Mouse (Mus musculus) limb, embryonic 10.5 days (tissue): ENCODE data around the gene Lactb. TPM values are rescaled to one million over a fixed set of nuclear protein-coding genes. Genes with fewer than 3 reads are reported as not detected.

Experiments
- DNase-seq: peaks from one replicate; pipeline ENCODE4 v3.0.0-alpha.2; 2017; ENCODE audit warnings: low spot score
- H3K27ac ChIP-seq: fragments of 300-500 bp; sonication (generic); 2 replicates; pipeline ENCODE4 v1.5.1; 2016; ENCODE audit warnings: mild to moderate bottlenecking
- H3K27me3 ChIP-seq: fragments of 300-500 bp; sonication (generic); 2 replicates; pipeline ENCODE4 v1.6.1; 2016; ENCODE audit warnings: low read depth, mild to moderate bottlenecking; ENCODE audit not compliant: poor library complexity, severe bottlenecking
- H3K36me3 ChIP-seq: fragments of 300-500 bp; sonication (generic); 2 replicates; pipeline ENCODE4 v1.6.1; 2016; ENCODE audit warnings: mild to moderate bottlenecking, moderate library complexity
- H3K4me1 ChIP-seq: fragments of 300-500 bp; sonication (generic); 2 replicates; pipeline ENCODE4 v1.6.1; 2016
- H3K4me3 ChIP-seq: fragments of 300-500 bp; sonication (generic); 2 replicates; pipeline ENCODE4 v1.5.1; 2016; ENCODE audit warnings: mild to moderate bottlenecking, moderate library complexity
- H3K9me3 ChIP-seq: fragments of 300-500 bp; sonication (generic); replicated peaks from 2 replicates; pipeline ENCODE4 v1.6.1; 2016; ENCODE audit warnings: mild to moderate bottlenecking
- WGBS: fragments of 180-500 bp; shearing (Covaris S2); methylation state at CpG from one replicate; pipeline ENCODE4 v1.1.7; 2016; 5-methylcytosine and 5-hydroxymethylcytosine counted together
- polyA plus RNA-seq: library from polyadenylated mRNA; unstranded; fragments of >200 nt; fragmentation: Nextera tagmentation; extraction: Ambion mirVana; gene quantifications from 2 replicates; pipeline ENCODE4 v1.2.1, GENCODE M21; 2016

Lactb gene
- polyA plus RNA-seq = 8.7 and 9.3 TPM in 2 replicates

DNA sequence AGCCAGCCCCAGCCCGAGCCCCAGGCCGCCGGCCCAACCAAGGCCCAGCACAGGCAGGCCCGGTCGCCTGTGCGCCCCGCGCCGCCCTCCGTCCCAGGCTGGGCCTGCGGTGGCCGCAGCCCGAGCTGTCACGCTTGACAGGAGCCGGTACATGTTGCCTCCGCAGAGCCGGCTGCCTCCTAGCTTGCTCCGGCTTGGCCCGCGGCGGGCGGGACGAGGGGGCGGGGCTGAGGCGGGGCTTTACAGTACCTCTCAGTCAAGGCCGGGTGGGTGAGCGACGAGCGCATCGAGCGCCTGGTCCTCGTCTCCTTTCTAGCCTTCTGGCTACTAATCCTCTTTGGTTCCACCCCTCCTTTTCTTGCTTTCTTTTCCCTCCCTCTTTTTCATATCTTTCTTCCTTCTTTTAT, at the start of gene Lactb:
Lactb (minus strand) TSS at position 246 of the 407 bp plus-strand sequence.
- peak; percentile 98 for DNase-seq
- H3K4me1 ChIP-seq = 0 out of 2 replicates have a peak, but pooled peaks cover 11% of the 10 kb centered on the region
- 2% methylated on average over 32 of the region's 32 CpGs for WGBS
- no peaks in the 10 kb centered on the region for H3K9me3 ChIP-seq
- peaks cover 10% of the 10 kb centered on the region for H3K36me3 ChIP-seq
- peak within 1 kb of the TSS; percentile 85 for H3K27ac ChIP-seq
- peak within 1 kb of the TSS; percentile 78 for H3K4me3 ChIP-seq
- H3K27me3 ChIP-seq = no peaks in the 10 kb centered on the region

- peaks cover 72% of the 10 kb centered on the region for H3K36me3 ChIP-seq
- no peaks in the 10 kb centered on the region for H3K9me3 ChIP-seq
- H3K27me3 ChIP-seq = no peaks in the 10 kb centered on the region
- H3K4me3 ChIP-seq = no peak overlapping the region
- H3K4me1 ChIP-seq = no peaks in the 10 kb centered on the region
- 98% methylated on average over 9 of the region's 9 CpGs for WGBS
- H3K27ac ChIP-seq = no peak overlapping the region
- no peak for DNase-seq
Measured at GRCm38 (mm10) chr9:67023371-67023770, 48.1 kb upstream of the Lactb start.

GRCm38 (mm10) chr9:67020063-67020462, 44.8 kb upstream of the Lactb start:
- no peak for DNase-seq
- Histone ChIP-seq H3K9me3 (no peaks in the 10 kb centered on the region), H3K27ac (no peak overlapping the region), H3K27me3 (no peaks in the 10 kb centered on the region), H3K36me3 (peaks cover 42% of the 10 kb centered on the region), H3K4me3 (no peak overlapping the region), H3K4me1 (no peaks in the 10 kb centered on the region)
- 75% methylated on average over 2 of the region's 2 CpGs for WGBS

DNA sequence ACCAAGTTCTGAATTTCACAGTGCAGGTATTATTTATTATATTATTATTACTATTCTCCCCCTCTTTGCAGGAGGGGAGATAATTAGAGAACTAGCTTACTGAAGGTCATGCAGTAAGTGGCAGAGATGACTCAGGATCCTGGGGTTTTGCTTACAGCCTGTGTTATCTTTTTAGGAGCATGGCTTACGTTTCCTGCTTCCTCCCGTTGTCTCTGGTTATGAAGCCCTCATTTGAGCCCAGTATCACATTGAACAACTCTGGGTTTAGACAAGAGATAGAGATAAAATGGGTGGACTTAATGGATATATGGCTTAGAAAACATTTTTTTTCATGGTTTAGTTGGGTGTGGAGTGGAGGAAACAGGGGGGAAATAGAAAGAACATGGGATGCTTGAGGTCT, 38.2 kb upstream of the Lactb start:
- H3K4me1 ChIP-seq = peaks cover 17% of the 10 kb centered on the region
- 73% methylated on average over 2 of the region's 2 CpGs for WGBS
- no peaks in the 10 kb centered on the region for H3K9me3 ChIP-seq
- H3K27ac ChIP-seq = no peak overlapping the region
- H3K27me3 ChIP-seq = no peaks in the 10 kb centered on the region
- no peak for DNase-seq
- no peak overlapping the region for H3K4me3 ChIP-seq
- H3K36me3 ChIP-seq = no peaks in the 10 kb centered on the region

- no peak overlapping the region for H3K27ac ChIP-seq
- 42% methylated on average over 3 of the region's 3 CpGs for WGBS
- peaks cover 27% of the 10 kb centered on the region for H3K4me1 ChIP-seq
- no peak for DNase-seq
- H3K27me3 ChIP-seq = no peaks in the 10 kb centered on the region
- H3K9me3 ChIP-seq = no peaks in the 10 kb centered on the region
- no peak overlapping the region for H3K4me3 ChIP-seq
- no peaks in the 10 kb centered on the region for H3K36me3 ChIP-seq
Measured at GRCm38 (mm10) chr9:67012470-67012869, 37.2 kb upstream of the Lactb start.

GRCm38 (mm10) chr9:67011483-67011882, 36.2 kb upstream of the Lactb start:
- 60% methylated on average over 9 of the region's 9 CpGs for WGBS
- no peak overlapping the region for H3K4me3 ChIP-seq

GRCm38 (mm10) chr9:67008781-67009180, 33.5 kb upstream of the Lactb start:
- DNase-seq = peak; percentile 52
- Histone ChIP-seq H3K27ac (peak overlapping the region; percentile 51; the same call in 1 of the 2 replicates), H3K9me3 (no peaks in the 10 kb centered on the region), H3K36me3 (no peaks in the 10 kb centered on the region), H3K4me1 (peaks cover 27% of the 10 kb centered on the region), H3K4me3 (peak overlapping the region; percentile 22), H3K27me3 (no peaks in the 10 kb centered on the region)
- WGBS = 14% methylated on average over 11 of the region's 11 CpGs

More at GRCm38 (mm10) chr9:67011483-67011882, 36.2 kb upstream of the Lactb start:
- Histone ChIP-seq H3K36me3 (no peaks in the 10 kb centered on the region), H3K9me3 (no peaks in the 10 kb centered on the region), H3K4me1 (peaks cover 27% of the 10 kb centered on the region), H3K27me3 (no peaks in the 10 kb centered on the region), H3K27ac (no peak overlapping the region)
- no peak for DNase-seq

GRCm38 (mm10) chr9:67006376-67006775, 31.1 kb upstream of the Lactb start:
- Histone ChIP-seq H3K4me3 (no peak overlapping the region), H3K27me3 (no peaks in the 10 kb centered on the region), H3K4me1 (peaks cover 17% of the 10 kb centered on the region), H3K27ac (no peak overlapping the region), H3K9me3 (no peaks in the 10 kb centered on the region), H3K36me3 (no peaks in the 10 kb centered on the region)
- 87% methylated on average over 4 of the region's 4 CpGs for WGBS
- no peak for DNase-seq

DNA sequence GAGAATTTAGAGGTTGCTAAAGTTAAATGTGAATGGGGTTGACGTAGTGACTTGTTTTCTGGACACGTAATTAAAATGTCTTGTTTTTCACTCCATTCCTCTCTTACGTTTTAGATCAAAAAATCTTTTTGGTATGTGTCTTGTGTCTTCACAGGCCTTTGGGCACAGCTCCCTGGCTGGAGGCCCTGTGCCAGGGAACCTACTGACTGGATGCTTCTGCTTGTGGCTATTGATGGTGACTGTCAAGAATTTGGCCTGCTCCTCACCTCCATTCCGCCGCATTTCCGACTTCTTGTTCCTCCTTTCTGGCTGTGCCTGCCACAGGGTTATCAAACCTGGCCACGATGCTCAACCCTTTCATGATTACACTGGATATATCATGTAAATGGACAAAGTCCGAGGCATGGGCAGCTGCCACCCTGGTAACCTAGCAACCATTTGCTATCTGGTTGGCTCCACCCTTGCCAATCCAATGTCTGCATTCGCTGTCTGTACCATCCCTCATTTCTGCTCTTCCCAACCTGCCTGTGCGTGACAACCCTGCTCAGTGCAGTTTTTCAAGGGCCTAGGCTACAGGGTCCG, 30.0 kb upstream of the Lactb start:
- no peak overlapping the region for H3K27ac ChIP-seq
- H3K4me1 ChIP-seq = peaks cover 17% of the 10 kb centered on the region
- no peak for DNase-seq
- 84% methylated on average over 11 of the region's 11 CpGs for WGBS
- no peaks in the 10 kb centered on the region for H3K9me3 ChIP-seq
- no peak overlapping the region for H3K4me3 ChIP-seq
- no peaks in the 10 kb centered on the region for H3K36me3 ChIP-seq
- no peaks in the 10 kb centered on the region for H3K27me3 ChIP-seq

DNA sequence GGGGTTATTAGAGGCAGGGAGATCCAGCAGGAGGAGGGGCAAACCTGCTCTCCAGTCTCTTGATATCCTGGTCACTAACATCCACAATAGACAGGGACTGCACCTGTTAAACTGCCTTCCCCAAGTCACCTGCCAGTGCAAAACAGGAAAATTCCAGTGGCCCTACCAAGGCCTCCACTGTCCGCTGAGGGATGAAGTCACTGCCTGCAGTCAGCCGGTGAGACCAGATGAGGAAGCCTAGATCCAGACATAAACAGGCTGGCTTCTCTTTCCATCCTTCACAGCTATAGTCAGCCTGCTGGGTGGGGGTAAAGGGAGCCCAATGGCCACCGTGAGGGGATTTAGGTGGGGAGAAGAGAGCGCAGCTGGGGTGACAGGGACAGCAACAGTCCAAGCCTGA, 28.4 kb upstream of the Lactb start:
- Histone ChIP-seq H3K36me3 (no peaks in the 10 kb centered on the region), H3K4me1 (peaks cover 11% of the 10 kb centered on the region), H3K9me3 (no peaks in the 10 kb centered on the region), H3K4me3 (no peak overlapping the region), H3K27ac (no peak overlapping the region), H3K27me3 (no peaks in the 10 kb centered on the region)
- WGBS = 51% methylated on average over 4 of the region's 4 CpGs
- no peak for DNase-seq

GRCm38 (mm10) chr9:67003156-67003555, 27.9 kb upstream of the Lactb start:
- H3K36me3 ChIP-seq = no peaks in the 10 kb centered on the region
- DNase-seq = no peak
- no peaks in the 10 kb centered on the region for H3K27me3 ChIP-seq
- H3K4me1 ChIP-seq = peaks cover 6% of the 10 kb centered on the region
- no peaks in the 10 kb centered on the region for H3K9me3 ChIP-seq
- no peak overlapping the region for H3K27ac ChIP-seq
- WGBS = 45% methylated on average over 4 of the region's 4 CpGs
- no peak overlapping the region for H3K4me3 ChIP-seq

DNA sequence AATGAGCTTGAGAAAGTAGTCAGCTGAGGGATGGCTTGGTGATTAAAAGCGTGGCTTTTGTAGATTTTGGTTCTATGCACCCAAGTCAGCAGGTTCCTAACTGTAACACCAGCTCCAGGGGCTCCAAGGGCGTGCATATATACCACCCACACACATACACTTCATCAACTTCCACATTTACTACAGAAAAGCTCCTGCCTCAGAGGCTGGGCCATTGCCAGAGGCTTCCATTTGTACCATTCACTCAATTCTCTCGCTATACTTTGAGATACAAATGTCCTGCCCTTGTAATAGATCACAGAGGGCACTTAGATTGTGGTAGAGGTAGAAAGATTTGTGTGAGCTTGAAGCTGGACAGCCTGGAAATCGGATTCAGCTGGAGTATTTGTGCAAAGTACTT, 26.2 kb upstream of the Lactb start:
- Histone ChIP-seq H3K9me3 (no peaks in the 10 kb centered on the region), H3K4me3 (no peak overlapping the region), H3K4me1 (no peaks in the 10 kb centered on the region), H3K27me3 (no peaks in the 10 kb centered on the region), H3K36me3 (no peaks in the 10 kb centered on the region), H3K27ac (no peak overlapping the region)
- 81% methylated on average over 4 of the region's 4 CpGs for WGBS
- no peak for DNase-seq

DNA sequence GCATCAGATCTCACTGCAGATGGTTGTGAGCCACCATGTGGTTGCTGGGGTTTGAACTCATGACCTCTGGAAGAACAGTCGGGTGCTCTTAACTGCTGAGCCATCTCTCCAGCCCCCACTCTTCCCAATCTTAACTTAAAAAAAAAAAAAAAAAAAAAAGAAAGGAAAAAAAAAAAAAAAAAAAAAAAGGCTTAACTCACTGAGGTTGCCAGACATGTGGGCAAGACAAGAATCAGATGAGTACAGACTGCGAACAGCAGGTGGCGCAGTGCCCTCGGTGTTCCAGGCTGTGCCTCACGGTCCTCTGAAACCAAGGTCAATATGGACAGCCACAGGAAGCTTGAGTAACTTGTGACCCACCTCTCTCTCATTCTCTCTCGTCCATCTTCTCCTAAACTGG, 25.8 kb upstream of the Lactb start:
- Histone ChIP-seq H3K36me3 (no peaks in the 10 kb centered on the region), H3K4me3 (no peak overlapping the region), H3K4me1 (no peaks in the 10 kb centered on the region), H3K9me3 (no peaks in the 10 kb centered on the region), H3K27me3 (no peaks in the 10 kb centered on the region), H3K27ac (no peak overlapping the region)
- peak; percentile 89 for DNase-seq
- WGBS = 7% methylated on average over 6 of the region's 6 CpGs

GRCm38 (mm10) chr9:66999698-67000097, 24.4 kb upstream of the Lactb start:
- WGBS = 92% methylated on average over 8 of the region's 8 CpGs
- H3K36me3 ChIP-seq = no peaks in the 10 kb centered on the region
- no peaks in the 10 kb centered on the region for H3K9me3 ChIP-seq
- H3K27me3 ChIP-seq = no peaks in the 10 kb centered on the region
- H3K4me3 ChIP-seq = no peak overlapping the region
- no peaks in the 10 kb centered on the region for H3K4me1 ChIP-seq
- no peak overlapping the region for H3K27ac ChIP-seq
- no peak for DNase-seq
